Mouse (Mus musculus) kidney, postnatal 25 days (tissue): Measurements from ENCODE around the gene Tbl2.

Source experiments
- DNase-seq, 2 experiments: peaks; one replicate each; pipeline ENCODE4 v3.0.0; 2021; ENCODE audit warnings: mixed read lengths in 2 of 2

The Tbl2 gene

DNA sequence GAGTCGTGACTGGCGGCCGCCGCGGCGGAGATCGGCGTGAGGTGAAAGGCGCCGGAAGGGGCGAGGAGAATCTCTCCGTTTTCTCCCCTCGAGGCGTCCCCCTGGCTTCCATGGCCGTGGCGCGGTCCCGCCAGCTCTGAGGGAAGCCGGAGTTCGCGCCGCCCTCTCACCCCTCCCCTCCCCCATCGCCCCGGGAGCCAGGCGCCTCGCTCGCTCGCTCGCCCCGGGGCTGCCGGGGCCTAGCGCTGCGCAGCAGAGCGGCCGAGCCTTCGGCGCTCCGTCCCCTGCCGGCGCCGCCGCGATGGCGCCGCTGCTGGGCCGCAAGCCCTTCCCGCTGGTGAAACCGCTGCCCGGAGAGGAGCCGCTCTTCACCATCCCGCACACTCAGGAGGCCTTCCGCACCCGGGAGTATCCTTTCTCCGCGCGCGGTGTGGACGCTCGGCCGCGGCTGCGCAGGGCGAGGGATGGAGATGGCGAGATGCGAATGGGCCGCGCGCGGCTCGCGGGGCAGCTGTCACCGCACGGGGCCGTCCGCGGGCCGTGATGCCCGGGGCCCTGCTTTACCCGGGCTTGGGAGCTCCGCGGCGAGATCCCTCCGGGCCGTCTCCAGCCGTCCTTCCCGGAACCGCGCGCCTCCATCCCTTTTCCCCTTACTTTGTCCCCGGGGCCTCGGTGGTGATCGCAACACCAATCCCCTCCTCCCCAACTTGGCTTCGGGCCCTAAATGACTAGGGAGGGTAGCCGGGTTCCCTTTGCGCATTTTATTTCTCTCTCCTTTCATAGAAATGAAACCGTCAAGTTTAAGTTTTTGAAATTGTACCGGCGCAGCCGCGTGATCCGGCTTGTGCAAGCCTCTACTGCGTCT, 38.1 kb downstream of the Tbl2 start:
- peak; percentile 54 to 81 for DNase-seq

GRCm38 (mm10) chr5:135188214-135188554, 38.7 kb downstream of the Tbl2 start:
- no peak for DNase-seq

DNA sequence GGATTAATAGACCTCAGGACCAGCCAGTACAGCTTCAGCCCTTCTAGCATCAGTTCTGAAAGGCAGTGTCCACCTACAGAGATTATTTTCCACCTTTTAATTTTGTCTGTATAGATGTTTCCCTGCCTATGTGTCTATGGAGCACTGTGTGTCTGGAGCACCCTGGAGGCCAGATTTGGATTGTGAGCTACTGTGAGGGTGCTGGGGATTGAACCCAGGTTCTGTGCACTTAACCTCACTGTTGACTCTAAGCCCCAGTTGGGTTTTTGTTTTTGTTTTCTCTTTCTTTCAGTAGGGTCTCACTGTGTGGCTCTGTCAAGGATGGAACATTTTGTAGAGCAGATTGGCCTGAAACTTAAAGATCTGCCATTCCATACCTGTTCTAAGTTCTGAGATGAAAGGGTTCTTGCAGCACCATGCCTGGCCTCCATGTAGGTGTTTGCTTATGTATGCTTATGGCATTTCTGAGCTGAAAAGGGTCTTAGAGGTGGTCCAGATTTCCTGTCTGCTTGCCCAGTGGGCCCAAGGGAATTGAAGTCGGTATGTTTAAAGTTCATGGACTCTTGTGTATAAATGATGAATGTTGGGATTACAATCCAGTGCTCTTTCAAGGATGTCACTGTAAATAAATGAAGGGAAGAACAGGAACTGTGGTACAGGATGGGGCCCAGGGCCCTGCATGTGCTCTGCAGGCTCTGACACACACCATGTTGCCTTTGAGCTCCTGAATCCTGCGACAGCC, 40.0 kb downstream of the Tbl2 start:
- no peak for DNase-seq

- peak; percentile 56 to 84 for DNase-seq
These were observed 42.2 kb downstream of the Tbl2 start for GRCm38 (mm10) chr5:135191620-135192019.

GRCm38 (mm10) chr5:135192431-135192830, 43.0 kb downstream of the Tbl2 start:
- no peak for DNase-seq

- no peak for DNase-seq
These were observed 46.9 kb downstream of the Tbl2 start for GRCm38 (mm10) chr5:135196367-135196766.

DNA sequence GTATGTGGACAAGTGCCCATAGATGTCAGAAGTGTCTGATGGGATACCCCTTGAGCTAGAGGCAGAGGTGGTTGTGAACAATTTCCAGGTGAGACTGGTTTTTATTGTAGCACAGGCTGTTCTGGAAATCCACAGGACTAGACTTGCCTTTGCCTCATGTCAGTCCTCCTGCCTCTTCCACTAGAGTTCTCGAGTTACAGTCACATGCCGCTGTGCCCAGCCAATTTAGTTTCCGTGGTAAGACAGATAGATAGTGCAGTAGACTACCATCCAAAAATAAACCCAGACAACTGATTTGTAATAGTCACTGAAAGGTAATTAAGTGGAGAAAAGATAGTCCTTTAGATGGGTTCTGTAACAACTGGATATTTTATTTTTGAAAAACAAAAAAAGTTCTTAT, 53.3 kb downstream of the Tbl2 start:
- DNase-seq: no peak

DNA sequence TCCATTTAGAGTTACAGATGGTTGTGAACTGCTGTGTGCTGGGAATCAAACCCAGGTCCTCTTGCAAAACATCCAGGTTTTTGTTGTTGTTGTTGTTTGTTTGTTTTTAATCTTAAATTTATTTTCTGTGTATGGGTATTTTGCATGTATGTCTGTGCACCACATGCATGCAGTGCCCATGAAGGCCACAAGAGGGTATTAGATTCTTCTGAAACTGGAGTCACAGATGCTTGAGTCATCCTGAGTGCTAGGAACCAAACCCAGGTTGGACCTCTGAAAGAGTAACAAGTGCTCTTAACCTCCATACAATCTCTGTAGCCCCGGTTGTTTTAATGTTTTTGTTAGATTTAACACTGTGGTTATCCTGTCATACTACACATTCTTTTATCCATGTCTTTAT, 58.7 kb downstream of the Tbl2 start:
- DNase-seq: no peak
